Mouse (Mus musculus): ENCODE results near the gene Foxp4.

GRCm38 (mm10) chr17:47908079-47908478 lies 16.4 kb downstream of the Foxp4 start:
- TF ChIP-seq CTCF (IDR thresholded peaks at IDR 0.05; ENCODE audit: insufficient read depth, low read length) (no peak), POLR2A (IDR thresholded peaks at IDR 0.05; ENCODE audit: borderline replicate concordance, extremely low read depth, low read depth, low read length) (no peak)

Data from lung, adult 2 months (tissue).